Mouse (Mus musculus) heart, postnatal 0 days (tissue): ENCODE data around the gene Smim15.

ENCODE experiments used
- CTCF ChIP-seq: IDR thresholded peaks from 2 replicates; pipeline ENCODE4 v1.5.1; 2016; ENCODE audit warnings: antibody characterized with exemption, control low read depth, low read depth
- EP300 ChIP-seq: IDR thresholded peaks from 2 replicates; pipeline ENCODE4 v1.6.1; 2016; ENCODE audit warnings: antibody characterized with exemption, low read depth

GRCm38 (mm10) chr13:108077476-108077875 is 33.2 kb downstream of the Smim15 start:
- TF ChIP-seq EP300: no peak
- no peak for TF ChIP-seq CTCF
